Mouse (Mus musculus) CH12.LX (cell line): ENCODE results near the gene Fam205a1.
"Not testable (repeated sequence)": the region's sequence is repeated elsewhere in the genome, so short reads cannot be mapped to it uniquely, and the experiment has no call there.

Experiments used
- CHD2 ChIP-seq: IDR thresholded peaks from 2 replicates; pipeline ENCODE4 v1.6.1; 2011; ENCODE audit warnings: low read length, improper control_type of control experiment
- TCF12 ChIP-seq: IDR thresholded peaks from 2 replicates; pipeline ENCODE4 v1.6.1; 2014; ENCODE audit warnings: low read depth, mild to moderate bottlenecking, inconsistent platforms, low read length, improper control_type of control experiment

DNA sequence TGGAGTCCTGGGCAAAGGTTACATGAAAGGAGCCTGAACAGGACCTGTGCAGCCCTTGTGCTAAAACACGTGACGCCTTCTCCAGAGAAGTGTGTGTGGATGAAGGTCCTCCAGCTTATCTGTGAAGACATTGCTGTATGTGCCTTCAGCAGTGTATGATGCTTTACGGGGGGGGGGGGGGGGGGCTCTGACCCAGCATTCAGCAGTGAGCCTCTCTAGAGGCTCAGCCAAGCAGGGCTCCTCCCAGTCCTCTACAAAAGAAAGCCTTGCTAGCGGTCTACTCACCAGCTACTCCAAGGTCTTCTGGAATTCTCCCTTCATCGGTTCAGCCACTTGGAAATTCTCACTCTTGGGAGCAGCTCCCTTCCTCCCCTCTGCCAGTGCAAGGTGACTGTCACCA is 9.8 kb upstream of the Fam205a1 start:
- TF ChIP-seq CHD2, TCF12: not testable (repeated sequence)
